Mouse (Mus musculus) E14TG2a.4 (cell line): ENCODE results near the gene Prkcg.

ENCODE experiments used
- CTCF ChIP-seq: conservative IDR thresholded peaks from 2 replicates; pipeline ENCODE4 v1.5.1; 2014; ENCODE audit warnings: low read length
- NANOG ChIP-seq: IDR thresholded peaks from 2 replicates; pipeline ENCODE4 v1.6.1; 2014; ENCODE audit warnings: borderline replicate concordance, low read length, mixed read lengths
- POU5F1 ChIP-seq: IDR thresholded peaks from 2 replicates; pipeline ENCODE4 v1.6.1; 2014; ENCODE audit warnings: low read length, borderline replicate concordance

DNA sequence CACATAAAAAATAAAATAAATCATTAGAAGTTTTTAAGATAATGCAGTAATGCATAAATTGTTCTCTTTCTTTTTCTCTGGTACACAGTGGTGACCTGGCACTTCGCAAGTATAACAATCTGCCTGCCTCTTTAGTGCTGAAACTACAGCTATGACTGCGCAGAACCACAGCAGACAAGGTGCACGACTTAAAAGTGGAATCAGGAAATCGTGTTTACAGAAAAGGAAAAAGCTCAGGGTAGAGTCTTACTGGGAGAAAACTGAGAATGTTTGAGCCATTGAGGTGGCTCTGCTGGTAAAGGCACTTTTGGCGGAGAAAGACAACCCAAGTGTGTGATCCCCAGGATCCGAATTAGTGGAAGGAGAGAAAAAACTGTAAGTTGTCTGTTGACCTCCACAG, 7.2 kb upstream of the Prkcg start:
- TF ChIP-seq NANOG, result no peak
- no peak for TF ChIP-seq CTCF
- TF ChIP-seq POU5F1, result no peak
